ENCODE assay signal across 19 mouse cellular contexts in the genomic region with DNA sequence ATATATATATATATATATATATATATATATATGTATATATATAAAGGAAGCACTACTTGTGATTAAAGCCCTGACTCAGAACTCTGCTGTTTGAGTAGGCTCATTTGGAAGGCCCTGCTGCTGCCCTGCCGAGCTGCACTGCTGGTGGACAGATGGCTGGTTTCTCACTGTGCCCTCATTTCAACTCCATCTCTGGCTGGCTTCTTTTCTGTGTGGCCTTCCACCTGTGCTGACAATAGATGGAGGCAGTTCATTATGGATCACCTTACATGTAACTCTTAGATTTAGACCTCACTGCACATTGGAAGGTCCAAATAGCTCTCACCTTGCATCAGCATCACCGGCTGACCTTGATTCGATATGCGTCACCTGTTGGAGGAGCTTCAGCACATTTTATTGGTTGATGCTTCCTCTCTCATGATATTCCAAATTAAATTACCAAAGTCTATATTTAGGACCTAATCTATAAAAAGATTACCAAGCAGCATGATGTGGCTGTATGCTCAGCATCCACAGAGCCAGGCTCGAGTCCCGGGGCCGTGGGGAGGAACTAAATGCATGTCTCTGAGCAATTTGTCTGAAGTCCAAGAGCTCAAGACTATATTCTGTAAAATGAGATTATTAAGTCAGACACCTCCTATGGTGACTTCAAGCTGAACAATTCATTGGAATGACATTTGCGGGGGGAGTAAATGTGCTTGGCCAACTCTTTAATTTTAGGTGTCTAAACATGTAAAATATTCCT.
DNase-seq lines count a peak whose midpoint lies in the region; ATAC-seq and TF ChIP-seq lines count a peak whose summit lies in the region.
"Had no signal": no experiment of that assay in that cellular context is flagged by ENCODE, and none has a peak within 500 bp of the region (broad histone marks: within the 10 kb centered on the region; RNA-seq: fewer than 3 reads in every experiment).

No protein-coding gene starts in this region.

- TF ChIP-seq CTCF in cerebellum, adult 2 months (IDR thresholded peaks at IDR 0.05; ENCODE audit: borderline replicate concordance, insufficient read depth, low read depth, low read length) = no peak

- no peak overlapping the region for H3K4me2 ChIP-seq in hindbrain, embryonic 16.5 days (ENCODE audit: low read length)
- H3K4me2 ChIP-seq in hindbrain, embryonic 13.5 days = no peak overlapping the region
- H3K4me2 ChIP-seq: embryonic facial prominence, embryonic 12.5 days; midbrain, embryonic 15.5 days; neural tube, embryonic 15.5 days had no signal

- DNase-seq in cerebellum, adult 2 months = peak; percentile 90 to 98
- peak; percentile 90 to 92 for DNase-seq in cerebellum, postnatal 36 days
- DNase-seq in ovary, postnatal 14 days (ENCODE audit: low spot score) = no peak
- no peak for DNase-seq in heart, adult 18-20 months
- DNase-seq: adrenal gland, adult 2 months; kidney, adult 11 months; kidney, postnatal 10 days; lung, adult 18-20 months; lung, postnatal 14 days had no signal

- no peaks in the 10 kb centered on the region for H3K27me3 ChIP-seq in hindbrain, embryonic 16.5 days (replicated peaks; ENCODE audit: control insufficient read depth, insufficient read depth, low read length)
- no peaks in the 10 kb centered on the region for H3K27me3 ChIP-seq in hindbrain, embryonic 13.5 days
- no peaks in the 10 kb centered on the region for H3K27me3 ChIP-seq in cerebellum, adult 2 months (ENCODE audit: control insufficient read depth, insufficient read depth, low read length)
- H3K27me3 ChIP-seq: embryonic facial prominence, embryonic 12.5 days; midbrain, embryonic 15.5 days; neural tube, embryonic 15.5 days had no signal

- 77% methylated on average over 8 of the region's 8 CpGs for WGBS in hindbrain, embryonic 16.5 days
- 90% methylated on average over 8 of the region's 8 CpGs for WGBS in hindbrain, embryonic 13.5 days
- WGBS in cerebellum, adult 2 months = 7% methylated on average over 8 of the region's 8 CpGs

- no peak overlapping the region for H3K9ac ChIP-seq in hindbrain, embryonic 16.5 days (ENCODE audit: low read depth, low read length)
- H3K9ac ChIP-seq in hindbrain, embryonic 13.5 days = no peak overlapping the region
- H3K9ac ChIP-seq: embryonic facial prominence, embryonic 12.5 days; midbrain, embryonic 15.5 days; neural tube, embryonic 15.5 days had no signal

- H3K27ac ChIP-seq in hindbrain, embryonic 16.5 days (ENCODE audit: low read depth, low read length) = no peak overlapping the region
- no peak overlapping the region for H3K27ac ChIP-seq in hindbrain, embryonic 13.5 days
- H3K27ac ChIP-seq in cerebellum, adult 2 months (ENCODE audit: insufficient read depth, low read length) = peak overlapping the region; percentile 31
- H3K27ac ChIP-seq: embryonic facial prominence, embryonic 12.5 days; heart, embryonic 10.5 days; limb, embryonic 10.5 days; midbrain, embryonic 15.5 days; neural tube, embryonic 15.5 days; stomach, postnatal 0 days had no signal

- no peaks in the 10 kb centered on the region for H3K4me1 ChIP-seq in hindbrain, embryonic 16.5 days (ENCODE audit: control insufficient read depth, insufficient read depth, low read depth, low read length)
- H3K4me1 ChIP-seq in hindbrain, embryonic 13.5 days (replicated peaks) = no peaks in the 10 kb centered on the region
- H3K4me1 ChIP-seq in cerebellum, adult 2 months (ENCODE audit: control insufficient read depth, insufficient read depth, low read length) = peaks cover 6% of the 10 kb centered on the region; the same call in 1 of the 2 replicates
- H3K4me1 ChIP-seq: embryonic facial prominence, embryonic 12.5 days; heart, embryonic 10.5 days; limb, embryonic 10.5 days; midbrain, embryonic 15.5 days; neural tube, embryonic 15.5 days had no signal

- H3K36me3 ChIP-seq in hindbrain, embryonic 16.5 days (ENCODE audit: control insufficient read depth, insufficient read depth, low read length) = no peaks in the 10 kb centered on the region
- H3K36me3 ChIP-seq in hindbrain, embryonic 13.5 days = no peaks in the 10 kb centered on the region
- H3K36me3 ChIP-seq: embryonic facial prominence, embryonic 12.5 days; heart, embryonic 10.5 days; limb, embryonic 10.5 days; midbrain, embryonic 15.5 days; neural tube, embryonic 15.5 days had no signal

- H3K9me3 ChIP-seq in hindbrain, embryonic 16.5 days (ENCODE audit: control insufficient read depth, low read length) = no peaks in the 10 kb centered on the region
- no peaks in the 10 kb centered on the region for H3K9me3 ChIP-seq in hindbrain, embryonic 13.5 days
- H3K9me3 ChIP-seq: embryonic facial prominence, embryonic 12.5 days; heart, embryonic 10.5 days; limb, embryonic 10.5 days; midbrain, embryonic 15.5 days; neural tube, embryonic 15.5 days had no signal

- H3K4me3 ChIP-seq in hindbrain, embryonic 16.5 days (ENCODE audit: low read length) = no peak overlapping the region
- H3K4me3 ChIP-seq in hindbrain, embryonic 13.5 days = no peak overlapping the region
- no peak overlapping the region for H3K4me3 ChIP-seq in cerebellum, adult 2 months (replicated peaks; ENCODE audit: insufficient read depth, low read depth, low read length)
- H3K4me3 ChIP-seq: embryonic facial prominence, embryonic 12.5 days; heart, embryonic 10.5 days; limb, embryonic 10.5 days; midbrain, embryonic 15.5 days; neural tube, embryonic 15.5 days had no signal

- ATAC-seq in hindbrain, embryonic 16.5 days = peak; percentile 86
- no peak for ATAC-seq in hindbrain, embryonic 13.5 days (ENCODE audit: low FRiP score)
- ATAC-seq in cerebellum, adult (ENCODE audit: insufficient number of reproducible peaks, low FRiP score, low TSS enrichment) = peak; percentile 99
- ATAC-seq: forebrain, embryonic 16.5 days; midbrain, embryonic 15.5 days had no signal

- no peak for TF ChIP-seq POLR2A in cerebellum, adult 2 months (IDR thresholded peaks at IDR 0.05; ENCODE audit: borderline replicate concordance, insufficient read depth, low read length)

Comparison
In these comparisons a context has a peak if more than half of its experiments do, and no peak if none do; other contexts are left out.
1. DNase-seq: peak in cerebellum, adult 2 months (2 of 2) and cerebellum, postnatal 36 days (2 of 2); none in ovary, postnatal 14 days (single experiment) and heart, adult 18-20 months (0 of 2).